Comparison of ENCODE assay signal across 8 mouse cellular contexts in the genomic region with DNA sequence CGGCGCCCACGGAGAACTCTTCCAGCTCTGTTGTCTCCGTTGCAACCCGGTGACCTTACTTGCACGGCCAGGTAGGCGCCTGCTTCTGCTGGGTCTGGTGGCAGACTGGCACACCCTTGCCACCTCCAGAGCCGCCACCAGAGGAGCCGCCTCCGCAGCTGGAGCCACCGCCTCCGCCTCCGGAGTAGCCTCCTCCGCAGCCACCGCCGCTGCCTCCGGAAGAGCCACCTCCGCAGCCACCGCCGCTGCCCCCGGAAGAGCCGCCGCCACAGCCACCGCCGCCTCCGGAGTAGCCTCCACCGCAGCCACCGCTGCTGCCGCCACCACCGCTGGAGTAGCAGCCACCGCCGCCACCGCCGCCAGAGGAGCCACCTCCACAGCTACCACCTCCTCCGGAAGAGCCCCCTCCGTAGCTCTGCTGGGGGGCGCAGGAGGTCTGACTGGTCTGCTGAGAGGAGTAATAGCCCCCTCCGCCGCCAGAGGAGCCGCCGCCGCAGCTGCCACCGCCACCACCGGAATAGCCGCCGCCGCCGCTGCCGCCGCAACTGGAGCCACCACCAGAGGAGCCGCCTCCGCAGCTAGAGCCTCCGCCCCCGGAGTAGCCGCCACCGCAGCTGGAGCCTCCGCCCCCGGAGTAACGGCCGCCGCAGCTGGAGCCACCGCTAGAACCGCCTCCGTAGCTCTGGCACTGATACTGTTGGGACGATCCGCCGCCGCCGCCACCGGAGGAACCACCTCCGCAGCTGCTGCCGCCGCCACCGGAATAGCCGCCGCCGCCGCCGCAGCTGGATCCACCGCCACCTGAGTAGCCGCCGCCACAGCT. TPM values are rescaled to one million over a fixed set of nuclear protein-coding genes. Genes with fewer than 3 reads are reported as not detected.
A peak's percentile ranks its signal among the peaks of the same experiment; 100 is the strongest.
DNase-seq lines count a peak whose midpoint lies in the region; ATAC-seq lines count a peak whose summit lies in the region.

No protein-coding gene starts in this region.

- H3K4me3 ChIP-seq in hindbrain, embryonic 13.5 days = peak overlapping the region; percentile 72

- peak overlapping the region; percentile 97 for H3K27ac ChIP-seq in hindbrain, embryonic 13.5 days

- peaks cover 19% of the 10 kb centered on the region for H3K4me1 ChIP-seq in hindbrain, embryonic 13.5 days (replicated peaks)

- H3K4me2 ChIP-seq in hindbrain, embryonic 13.5 days = peak overlapping the region; percentile 67

- peak; percentile 89 for ATAC-seq in hindbrain, embryonic 13.5 days (ENCODE audit: low FRiP score)

- H3K27me3 ChIP-seq in hindbrain, embryonic 13.5 days = peaks cover 32% of the 10 kb centered on the region

- H3K9me3 ChIP-seq in hindbrain, embryonic 13.5 days = no peaks in the 10 kb centered on the region

- H3K36me3 ChIP-seq in hindbrain, embryonic 13.5 days = no peaks in the 10 kb centered on the region

- WGBS in hindbrain, embryonic 13.5 days = under 1% methylated on average over 72 of the region's 82 CpGs

- H3K9ac ChIP-seq in hindbrain, embryonic 13.5 days = peak overlapping the region; percentile 89

- peak; percentile 43 for DNase-seq in ES-CJ7 (ENCODE audit: low read depth, low spot score)
- DNase-seq in cerebellum, adult 9-11 months = peak; percentile 3
- peak; percentile 63 to 64 for DNase-seq in frontal cortex, postnatal 36 days (ENCODE audit: low spot score in 2 of 2)
- peak; percentile 65 to 66 for DNase-seq in layer of hippocampus, postnatal 36 days
- peak; percentile 72 for DNase-seq in lung, postnatal 10 days
- peak; percentile 68 for DNase-seq in right cerebral cortex, postnatal 25 days
- DNase-seq in urinary bladder, postnatal 4 days (ENCODE audit: low spot score in 2 of 2) = peak; percentile 50 to 66

RNA-seq across cellular contexts. Expression of a gene that starts 2.3 kb away (rescaled TPM):
- 4.6 and 4.9 TPM in 2 replicates for polyA plus RNA-seq in hindbrain, embryonic 13.5 days (2015; fragmentation: Nextera tagmentation; extraction: Ambion mirVana)
- total RNA-seq in layer of hippocampus, postnatal 36 days (2021) = 1 to 10 TPM; 3.0 to 4.1 TPM

RNA-seq across cellular contexts. Expression of a gene that starts 43.1 kb away (rescaled TPM):
- not detected in 2 replicates for polyA plus RNA-seq in hindbrain, embryonic 13.5 days (2015; fragmentation: Nextera tagmentation; extraction: Ambion mirVana)
- total RNA-seq in layer of hippocampus, postnatal 36 days (2021) = not detected

Comparison
In these comparisons a context has a peak if more than half of its experiments do, and no peak if none do; other contexts are left out.
1. Peak in every context shown above with its lines: DNase-seq, ATAC-seq, H3K4me3 ChIP-seq and H3K27ac ChIP-seq.
2. DNase-seq: peak in every context shown above with its lines; median percentile 72 in lung, postnatal 10 days; 68 in right cerebral cortex, postnatal 25 days; 66 in layer of hippocampus, postnatal 36 days; 64 in frontal cortex, postnatal 36 days; 58 in urinary bladder, postnatal 4 days; 43 in ES-CJ7; 3 in cerebellum, adult 9-11 months.